Mouse (Mus musculus): ENCODE measurements at regions not wholly inside any gene's neighbourhood (a gene's known extent, or its start where the extent isn't known, plus 50 kb on each side); places are given as distances from the start of the nearest gene placed in this dataset.

- H3K4me2 ChIP-seq (replicated peaks; ENCODE audit: low read depth, low read length): no peak overlapping the region
- ATAC-seq (ENCODE audit: low FRiP score, low TSS enrichment): no peak
These were observed 108.6 kb upstream of the Gadl1 start for GRCm38 (mm10) chr9:115800624-115801023.

GRCm38 (mm10) chr9:115803071-115803470 lies 106.2 kb upstream of the Gadl1 start:
- Histone ChIP-seq H3K27me3 (ENCODE audit: insufficient read depth, low read length) (peaks cover 3% of the 10 kb centered on the region; the same call in 1 of the 2 replicates), H3K9ac (replicated peaks; ENCODE audit: low read length) (no peak overlapping the region), H3K9me3 (ENCODE audit: low read length) (no peaks in the 10 kb centered on the region), H3K4me3 (ENCODE audit: low read length) (no peak overlapping the region), H3K27ac (ENCODE audit: low read length) (no peak overlapping the region), H3K4me1 (ENCODE audit: insufficient read depth, low read length) (peaks cover 8% of the 10 kb centered on the region; the same call in 1 of the 2 replicates), H3K4me2 (replicated peaks; ENCODE audit: low read depth, low read length) (no peak overlapping the region), H3K36me3 (ENCODE audit: insufficient read depth, low read length) (no peaks in the 10 kb centered on the region)
- ATAC-seq (ENCODE audit: low FRiP score, low TSS enrichment): no peak
- 87% methylated on average over 3 of the region's 3 CpGs for WGBS

More at GRCm38 (mm10) chr9:115800624-115801023, 108.6 kb upstream of the Gadl1 start:
- no peaks in the 10 kb centered on the region for H3K9me3 ChIP-seq (ENCODE audit: low read length)
- H3K4me3 ChIP-seq (ENCODE audit: low read length): no peak overlapping the region
- no peaks in the 10 kb centered on the region for H3K4me1 ChIP-seq (ENCODE audit: insufficient read depth, low read length)
- H3K9ac ChIP-seq (replicated peaks; ENCODE audit: low read length): no peak overlapping the region
- no peaks in the 10 kb centered on the region for H3K36me3 ChIP-seq (ENCODE audit: insufficient read depth, low read length)
- no peak overlapping the region for H3K27ac ChIP-seq (ENCODE audit: low read length)
- 57% methylated on average over 6 of the region's 6 CpGs for WGBS
- H3K27me3 ChIP-seq (ENCODE audit: insufficient read depth, low read length): no peaks in the 10 kb centered on the region

GRCm38 (mm10) chr9:115805224-115805623 lies 104.0 kb upstream of the Gadl1 start:
- Histone ChIP-seq H3K4me2 (replicated peaks; ENCODE audit: low read depth, low read length) (no peak overlapping the region), H3K27me3 (ENCODE audit: insufficient read depth, low read length) (peaks cover 3% of the 10 kb centered on the region; the same call in 1 of the 2 replicates), H3K4me1 (ENCODE audit: insufficient read depth, low read length) (peaks cover 8% of the 10 kb centered on the region; the same call in 1 of the 2 replicates), H3K36me3 (ENCODE audit: insufficient read depth, low read length) (no peaks in the 10 kb centered on the region), H3K9ac (replicated peaks; ENCODE audit: low read length) (no peak overlapping the region), H3K9me3 (ENCODE audit: low read length) (no peaks in the 10 kb centered on the region), H3K4me3 (ENCODE audit: low read length) (no peak overlapping the region), H3K27ac (ENCODE audit: low read length) (no peak overlapping the region)
- WGBS: 40% methylated on average over 4 of the region's 4 CpGs
- no peak for ATAC-seq (ENCODE audit: low FRiP score, low TSS enrichment)

DNA sequence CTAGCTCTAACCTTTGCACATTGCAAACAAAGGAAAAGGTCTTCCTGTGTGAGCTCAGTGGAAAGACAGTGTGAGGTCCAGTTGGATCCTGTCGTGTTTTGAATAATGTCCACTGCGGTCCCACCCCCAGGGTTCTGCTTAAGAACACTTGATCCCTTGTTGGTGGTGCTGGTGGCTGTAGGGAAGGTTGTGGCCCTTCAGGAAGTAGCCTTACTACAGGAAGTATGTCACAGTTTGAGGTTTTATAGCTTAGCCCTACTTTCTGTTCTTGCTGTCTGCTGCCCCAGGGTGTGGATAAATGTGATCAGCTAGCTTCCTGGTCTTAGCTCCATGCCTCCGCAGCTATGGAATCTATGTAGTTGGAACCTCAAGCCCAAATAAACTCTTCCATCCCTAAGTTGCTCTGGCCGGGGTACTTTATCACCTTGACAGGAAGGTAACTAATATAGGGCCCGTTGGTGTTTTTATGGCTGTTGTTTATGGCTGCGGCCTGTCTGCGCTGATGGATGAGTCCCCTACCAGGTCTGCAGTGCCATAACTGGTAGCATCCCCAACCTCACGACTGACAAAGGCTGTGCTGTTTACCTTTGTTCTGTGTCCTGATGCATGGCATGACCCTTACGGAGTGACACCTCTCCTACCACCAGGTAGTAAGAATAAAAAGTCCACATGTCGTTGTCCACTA lies 103.1 kb upstream of the Gadl1 start:
- Histone ChIP-seq H3K4me3 (ENCODE audit: low read length) (no peak overlapping the region), H3K9me3 (ENCODE audit: low read length) (no peaks in the 10 kb centered on the region), H3K4me2 (replicated peaks; ENCODE audit: low read depth, low read length) (no peak overlapping the region), H3K36me3 (ENCODE audit: insufficient read depth, low read length) (no peaks in the 10 kb centered on the region), H3K9ac (replicated peaks; ENCODE audit: low read length) (no peak overlapping the region), H3K4me1 (ENCODE audit: insufficient read depth, low read length) (peaks cover 8% of the 10 kb centered on the region; the same call in 1 of the 2 replicates), H3K27me3 (ENCODE audit: insufficient read depth, low read length) (peaks cover 3% of the 10 kb centered on the region; the same call in 1 of the 2 replicates), H3K27ac (ENCODE audit: low read length) (no peak overlapping the region)
- WGBS: 14% methylated on average over 10 of the region's 10 CpGs
- peak; percentile 19; the same call in 1 of the 2 replicates for ATAC-seq (ENCODE audit: low FRiP score, low TSS enrichment)

GRCm38 (mm10) chr9:115840186-115840585 lies 69.1 kb upstream of the Gadl1 start:
- Histone ChIP-seq H3K27ac (ENCODE audit: low read length) (no peak overlapping the region), H3K4me3 (ENCODE audit: low read length) (no peak overlapping the region), H3K9ac (replicated peaks; ENCODE audit: low read length) (no peak overlapping the region), H3K4me1 (ENCODE audit: insufficient read depth, low read length) (no peaks in the 10 kb centered on the region; the same call in 1 of the 2 replicates), H3K36me3 (ENCODE audit: insufficient read depth, low read length) (no peaks in the 10 kb centered on the region), H3K27me3 (ENCODE audit: insufficient read depth, low read length) (no peaks in the 10 kb centered on the region; the same call in 1 of the 2 replicates), H3K4me2 (replicated peaks; ENCODE audit: low read depth, low read length) (no peak overlapping the region), H3K9me3 (ENCODE audit: low read length) (no peaks in the 10 kb centered on the region)
- 55% methylated on average over 5 of the region's 5 CpGs for WGBS
- ATAC-seq (ENCODE audit: low FRiP score, low TSS enrichment): no peak

DNA sequence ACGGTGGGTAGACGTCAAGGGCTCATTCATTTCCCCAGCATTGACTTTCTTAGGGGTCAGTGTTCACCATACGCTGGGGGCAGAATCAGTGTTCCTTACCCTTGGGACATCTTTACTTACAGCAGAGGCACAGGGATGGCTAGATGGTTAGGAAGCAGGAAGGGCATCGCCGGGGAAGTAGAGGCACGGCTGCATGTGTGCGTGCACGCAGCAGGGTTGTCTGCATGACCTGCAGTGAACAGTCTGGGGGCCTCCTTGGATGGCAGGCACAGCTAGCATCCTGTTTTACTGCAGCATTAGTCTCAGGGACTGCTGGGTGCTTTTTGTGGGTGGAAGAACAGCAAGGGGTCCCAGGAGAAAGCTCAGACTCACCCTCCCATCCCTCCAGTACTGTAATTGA lies 68.5 kb upstream of the Gadl1 start:
- Histone ChIP-seq H3K4me2 (replicated peaks; ENCODE audit: low read depth, low read length) (no peak overlapping the region), H3K4me3 (ENCODE audit: low read length) (no peak overlapping the region), H3K4me1 (ENCODE audit: insufficient read depth, low read length) (no peaks in the 10 kb centered on the region; the same call in 1 of the 2 replicates), H3K27ac (ENCODE audit: low read length) (no peak overlapping the region), H3K9me3 (ENCODE audit: low read length) (no peaks in the 10 kb centered on the region), H3K9ac (replicated peaks; ENCODE audit: low read length) (no peak overlapping the region), H3K27me3 (ENCODE audit: insufficient read depth, low read length) (no peaks in the 10 kb centered on the region; the same call in 1 of the 2 replicates), H3K36me3 (ENCODE audit: insufficient read depth, low read length) (no peaks in the 10 kb centered on the region)
- WGBS: 74% methylated on average over 8 of the region's 8 CpGs
- no peak for ATAC-seq (ENCODE audit: low FRiP score, low TSS enrichment)

DNA sequence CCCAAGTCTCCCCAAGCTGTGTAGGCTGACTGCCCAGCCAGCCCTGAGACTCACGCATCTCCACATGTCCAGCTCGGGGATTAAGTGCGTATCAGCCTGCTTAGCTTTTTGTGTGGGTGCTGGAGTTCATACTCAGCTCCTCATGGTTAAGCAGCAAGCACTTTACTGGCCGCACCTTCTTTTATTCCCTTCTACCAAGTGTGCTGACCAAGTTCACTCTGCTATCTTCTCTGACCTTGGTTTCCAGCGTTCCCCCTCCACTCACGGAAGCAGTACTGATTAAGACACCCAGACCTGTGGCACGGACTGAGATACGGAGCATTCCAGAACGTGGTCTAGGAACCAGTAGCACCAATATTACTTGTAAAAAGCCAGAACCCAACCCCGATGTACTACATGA lies 67.6 kb upstream of the Gadl1 start:
- Histone ChIP-seq H3K9ac (replicated peaks; ENCODE audit: low read length) (no peak overlapping the region), H3K4me1 (ENCODE audit: insufficient read depth, low read length) (no peaks in the 10 kb centered on the region; the same call in 1 of the 2 replicates), H3K27me3 (ENCODE audit: insufficient read depth, low read length) (no peaks in the 10 kb centered on the region; the same call in 1 of the 2 replicates), H3K27ac (ENCODE audit: low read length) (no peak overlapping the region), H3K36me3 (ENCODE audit: insufficient read depth, low read length) (no peaks in the 10 kb centered on the region), H3K9me3 (ENCODE audit: low read length) (no peaks in the 10 kb centered on the region), H3K4me3 (ENCODE audit: low read length) (no peak overlapping the region), H3K4me2 (replicated peaks; ENCODE audit: low read depth, low read length) (no peak overlapping the region)
- WGBS: 88% methylated on average over 10 of the region's 10 CpGs
- no peak for ATAC-seq (ENCODE audit: low FRiP score, low TSS enrichment)

GRCm38 (mm10) chr9:115844340-115844739 lies 64.9 kb upstream of the Gadl1 start:
- H3K4me1 ChIP-seq (ENCODE audit: insufficient read depth, low read length): no peaks in the 10 kb centered on the region; the same call in 1 of the 2 replicates
- no peak overlapping the region for H3K9ac ChIP-seq (replicated peaks; ENCODE audit: low read length)
- H3K9me3 ChIP-seq (ENCODE audit: low read length): no peaks in the 10 kb centered on the region
- no peak overlapping the region for H3K4me3 ChIP-seq (ENCODE audit: low read length)
- no peak overlapping the region for H3K27ac ChIP-seq (ENCODE audit: low read length)
- H3K27me3 ChIP-seq (ENCODE audit: insufficient read depth, low read length): no peaks in the 10 kb centered on the region
- ATAC-seq (ENCODE audit: low FRiP score, low TSS enrichment): no peak
- H3K4me2 ChIP-seq (replicated peaks; ENCODE audit: low read depth, low read length): no peak overlapping the region
- WGBS: 57% methylated on average over 4 of the region's 4 CpGs
- no peaks in the 10 kb centered on the region for H3K36me3 ChIP-seq (ENCODE audit: insufficient read depth, low read length)

GRCm38 (mm10) chr9:115845091-115845490 lies 64.2 kb upstream of the Gadl1 start:
- no peak overlapping the region for H3K4me2 ChIP-seq (replicated peaks; ENCODE audit: low read depth, low read length)
- H3K27ac ChIP-seq (ENCODE audit: low read length): no peak overlapping the region
- WGBS: 86% methylated on average over 5 of the region's 5 CpGs
- H3K9ac ChIP-seq (replicated peaks; ENCODE audit: low read length): no peak overlapping the region
- no peak for ATAC-seq (ENCODE audit: low FRiP score, low TSS enrichment)
- H3K9me3 ChIP-seq (ENCODE audit: low read length): no peaks in the 10 kb centered on the region
- no peaks in the 10 kb centered on the region for H3K36me3 ChIP-seq (ENCODE audit: insufficient read depth, low read length)
- no peaks in the 10 kb centered on the region; the same call in 1 of the 2 replicates for H3K4me1 ChIP-seq (ENCODE audit: insufficient read depth, low read length)
- H3K27me3 ChIP-seq (ENCODE audit: insufficient read depth, low read length): no peaks in the 10 kb centered on the region
- no peak overlapping the region for H3K4me3 ChIP-seq (ENCODE audit: low read length)

Measured in kidney, embryonic 16.5 days (tissue).